Mouse (Mus musculus): ENCODE measurements around the gene Hcrtr1.

DNA sequence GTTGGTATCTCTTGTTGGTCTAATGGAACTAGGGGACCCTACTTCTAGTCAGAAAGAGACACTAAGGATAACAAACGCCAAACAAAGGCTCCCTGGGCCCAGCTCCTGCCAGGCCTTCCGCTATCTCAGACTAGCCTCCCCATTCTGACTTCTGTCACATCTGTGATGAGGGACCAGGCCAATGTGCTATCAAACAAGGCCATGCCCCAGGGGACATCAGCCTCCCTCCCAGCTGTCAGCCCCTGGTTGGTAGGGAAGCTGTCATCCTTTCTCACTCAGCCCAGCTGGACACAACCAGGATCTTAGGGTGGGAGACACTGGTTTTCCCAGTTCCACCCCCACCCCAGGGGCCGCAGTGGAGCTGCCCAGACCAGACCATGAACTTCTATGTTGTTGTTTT is 44.0 kb downstream of the Hcrtr1 start:
- TF ChIP-seq CTCF (IDR thresholded peaks at IDR 0.05; ENCODE audit: insufficient read depth, low read depth, low read length) (no peak), POLR2A (IDR thresholded peaks at IDR 0.05; ENCODE audit: insufficient read depth, low read depth, low read length) (no peak)
